Mouse (Mus musculus) limb, embryonic 12.5 days (tissue): ENCODE results near the gene Lrrn4cl. TPM values are rescaled to one million over a fixed set of nuclear protein-coding genes. Genes with fewer than 3 reads are reported as not detected.
"Not testable (repeated sequence)": the region's sequence is repeated elsewhere in the genome, so short reads cannot be mapped to it uniquely, and the experiment has no call there.

Source experiments
- ATAC-seq: fragments of 200-750 bp; cut with Nextera tagmentation; 2 replicates; pipeline ENCODE4 v1.8.0; 2017; ENCODE audit warnings: low read depth, moderate TSS enrichment; ENCODE audit not compliant: insufficient number of reproducible peaks, insufficient read depth, low FRiP score, low TSS enrichment
- H3K27ac ChIP-seq: fragments of 300-500 bp; sonication (generic); 2 replicates; pipeline ENCODE4 v1.5.1; 2016; ENCODE audit warnings: mild to moderate bottlenecking, moderate library complexity
- H3K27me3 ChIP-seq: fragments of 300-500 bp; sonication (generic); 2 replicates; pipeline ENCODE4 v1.6.1; 2016; ENCODE audit warnings: mild to moderate bottlenecking, moderate library complexity
- H3K36me3 ChIP-seq: fragments of 300-500 bp; sonication (generic); 2 replicates; pipeline ENCODE4 v1.6.1; 2016; ENCODE audit warnings: mild to moderate bottlenecking, moderate library complexity
- H3K4me1 ChIP-seq: fragments of 300-500 bp; sonication (generic); replicated peaks from 2 replicates; pipeline ENCODE4 v1.6.1; 2016
- H3K4me2 ChIP-seq: fragments of 300-500 bp; sonication (generic); 2 replicates; pipeline ENCODE4 v1.6.1; 2016; ENCODE audit warnings: mild to moderate bottlenecking, moderate library complexity
- H3K4me3 ChIP-seq: fragments of 300-500 bp; sonication (generic); replicated peaks from 2 replicates; pipeline ENCODE4 v1.5.1; 2016; ENCODE audit warnings: mild to moderate bottlenecking
- H3K9ac ChIP-seq: fragments of 300-500 bp; sonication (generic); replicated peaks from 2 replicates; pipeline ENCODE4 v1.6.1; 2016; ENCODE audit warnings: mild to moderate bottlenecking, moderate library complexity
- H3K9me3 ChIP-seq: fragments of 300-500 bp; sonication (generic); 2 replicates; pipeline ENCODE4 v1.6.1; 2016; ENCODE audit warnings: mild to moderate bottlenecking, moderate library complexity
- WGBS: fragments of 180-500 bp; shearing (Covaris S2); methylation state at CpG from one replicate; pipeline ENCODE4 v1.1.7; 2016; 5-methylcytosine and 5-hydroxymethylcytosine counted together
- polyA plus RNA-seq: library from polyadenylated mRNA; unstranded; fragments of >200 nt; fragmentation: Nextera tagmentation; extraction: Ambion mirVana; gene quantifications from 2 replicates; pipeline ENCODE4 v1.2.1, GENCODE M21; 2016

Gene Lrrn4cl
- polyA plus RNA-seq, 1 experiment from 2014 or later, result 0.24 TPM

- H3K9ac ChIP-seq, result no peak overlapping the region
- H3K36me3 ChIP-seq, result no peaks in the 10 kb centered on the region
- H3K9me3 ChIP-seq, result no peaks in the 10 kb centered on the region
- ATAC-seq, result no peak
- no peak overlapping the region for H3K27ac ChIP-seq
- no peak overlapping the region for H3K4me2 ChIP-seq
- WGBS, result 23% methylated on average over 1 of the region's 1 CpGs
- no peaks in the 10 kb centered on the region for H3K27me3 ChIP-seq
- H3K4me3 ChIP-seq, result no peak overlapping the region
- H3K4me1 ChIP-seq, result no peaks in the 10 kb centered on the region
Observed at GRCm38 (mm10) chr19:8859018-8859417, 8.4 kb downstream of the Lrrn4cl start.

DNA sequence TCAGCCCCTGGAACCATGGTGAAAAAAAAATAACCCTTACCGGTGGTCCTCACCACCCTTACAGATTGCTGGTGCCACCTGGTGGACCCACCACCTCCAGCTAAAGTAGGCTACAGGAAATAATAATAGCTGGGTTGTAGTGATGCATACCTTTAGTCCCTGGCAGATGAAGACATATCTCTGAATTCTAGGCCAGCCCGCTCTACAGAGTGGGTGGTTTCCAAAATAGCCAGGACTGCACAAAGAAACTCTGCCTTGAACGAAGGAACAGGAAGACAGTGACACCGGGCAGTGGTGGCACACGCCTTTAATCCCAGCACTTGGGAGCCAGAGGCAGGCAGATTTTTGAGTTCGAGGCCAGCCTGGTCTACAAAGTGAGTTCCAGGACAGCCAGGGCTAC lies 13.7 kb downstream of the Lrrn4cl start:
- Histone ChIP-seq H3K27me3 (no peaks in the 10 kb centered on the region), H3K4me1 (no peaks in the 10 kb centered on the region), H3K9me3 (no peaks in the 10 kb centered on the region), H3K27ac (no peak overlapping the region), H3K9ac (no peak overlapping the region), H3K4me2 (no peak overlapping the region), H3K4me3 (no peak overlapping the region), H3K36me3 (no peaks in the 10 kb centered on the region)
- WGBS, result 82% methylated on average over 6 of the region's 6 CpGs
- no peak for ATAC-seq

GRCm38 (mm10) chr19:8870381-8870780 lies 19.8 kb downstream of the Lrrn4cl start:
- not testable (repeated sequence) for H3K4me1 ChIP-seq, H3K27me3 ChIP-seq, ATAC-seq, H3K9me3 ChIP-seq, H3K9ac ChIP-seq, H3K27ac ChIP-seq
- 77% methylated on average over 3 of the region's 3 CpGs for WGBS
- peak overlapping the region; percentile 91 for H3K4me2 ChIP-seq
- H3K4me3 ChIP-seq, result peak overlapping the region; percentile 98; the same call in 1 of the 2 replicates
- H3K36me3 ChIP-seq, result peaks cover 29% of the 10 kb centered on the region

GRCm38 (mm10) chr19:8870838-8871237 lies 20.3 kb downstream of the Lrrn4cl start:
- Histone ChIP-seq H3K4me3 (peak overlapping the region; percentile 98), H3K4me2 (peak overlapping the region; percentile 91), H3K4me1 (peaks cover 8% of the 10 kb centered on the region), H3K36me3 (peaks cover 34% of the 10 kb centered on the region), H3K9ac (peak overlapping the region; percentile 90), H3K9me3 (no peaks in the 10 kb centered on the region), H3K27me3 (no peaks in the 10 kb centered on the region), H3K27ac (peak overlapping the region; percentile 8; the same call in 1 of the 2 replicates)
- 0 out of 2 replicates have a peak, but pooled peaks have one; percentile 24 for ATAC-seq
- WGBS, result 61% methylated on average over 9 of the region's 9 CpGs

- peak; percentile 93 for ATAC-seq
- H3K4me3 ChIP-seq, result peak within 1 kb of the TSS; percentile 98
- under 1% methylated on average over 59 of the region's 59 CpGs for WGBS
Observed at GRCm38 (mm10) chr19:8871267-8872186, 21.0 kb downstream of the Lrrn4cl start, which contains the start of gene Ubxn1. TSS of gene Ubxn1 (plus strand) at chr19:8871496.

GRCm38 (mm10) chr19:8872266-8872840 lies 21.8 kb downstream of the Lrrn4cl start:
- Histone ChIP-seq H3K9ac (peak overlapping the region; percentile 90), H3K27ac (peak overlapping the region; percentile 72; the same call in 1 of the 2 replicates), H3K4me2 (peak overlapping the region; percentile 91), H3K36me3 (peaks cover 49% of the 10 kb centered on the region), H3K9me3 (no peaks in the 10 kb centered on the region), H3K27me3 (no peaks in the 10 kb centered on the region), H3K4me1 (peaks cover 8% of the 10 kb centered on the region), H3K4me3 (peak overlapping the region; percentile 98)
- 82% methylated on average over 10 of the region's 10 CpGs for WGBS
- ATAC-seq, result no peak

More at GRCm38 (mm10) chr19:8871267-8872186, 21.0 kb downstream of the Lrrn4cl start, which contains the start of gene Ubxn1:
- peak within 1 kb of the TSS; percentile 90 for H3K9ac ChIP-seq
- peak within 1 kb of the TSS; percentile 91 for H3K4me2 ChIP-seq
- H3K27me3 ChIP-seq, result no peaks in the 10 kb centered on the region
- no peaks in the 10 kb centered on the region for H3K9me3 ChIP-seq
- H3K36me3 ChIP-seq, result peaks cover 41% of the 10 kb centered on the region
- peaks cover 8% of the 10 kb centered on the region for H3K4me1 ChIP-seq
- peak within 1 kb of the TSS; percentile 72 for H3K27ac ChIP-seq

- H3K9me3 ChIP-seq, result no peaks in the 10 kb centered on the region
- H3K9ac ChIP-seq, result no peak overlapping the region; the same call in 1 of the 2 replicates
- no peak overlapping the region for H3K4me3 ChIP-seq
- H3K27ac ChIP-seq, result no peak overlapping the region
- no peak overlapping the region for H3K4me2 ChIP-seq
- ATAC-seq, result no peak
- 91% methylated on average over 7 of the region's 7 CpGs for WGBS
- peaks cover 15% of the 10 kb centered on the region for H3K4me1 ChIP-seq
- no peaks in the 10 kb centered on the region for H3K27me3 ChIP-seq
- H3K36me3 ChIP-seq, result peaks cover 62% of the 10 kb centered on the region
Observed at GRCm38 (mm10) chr19:8875031-8875430, 24.5 kb downstream of the Lrrn4cl start.

DNA sequence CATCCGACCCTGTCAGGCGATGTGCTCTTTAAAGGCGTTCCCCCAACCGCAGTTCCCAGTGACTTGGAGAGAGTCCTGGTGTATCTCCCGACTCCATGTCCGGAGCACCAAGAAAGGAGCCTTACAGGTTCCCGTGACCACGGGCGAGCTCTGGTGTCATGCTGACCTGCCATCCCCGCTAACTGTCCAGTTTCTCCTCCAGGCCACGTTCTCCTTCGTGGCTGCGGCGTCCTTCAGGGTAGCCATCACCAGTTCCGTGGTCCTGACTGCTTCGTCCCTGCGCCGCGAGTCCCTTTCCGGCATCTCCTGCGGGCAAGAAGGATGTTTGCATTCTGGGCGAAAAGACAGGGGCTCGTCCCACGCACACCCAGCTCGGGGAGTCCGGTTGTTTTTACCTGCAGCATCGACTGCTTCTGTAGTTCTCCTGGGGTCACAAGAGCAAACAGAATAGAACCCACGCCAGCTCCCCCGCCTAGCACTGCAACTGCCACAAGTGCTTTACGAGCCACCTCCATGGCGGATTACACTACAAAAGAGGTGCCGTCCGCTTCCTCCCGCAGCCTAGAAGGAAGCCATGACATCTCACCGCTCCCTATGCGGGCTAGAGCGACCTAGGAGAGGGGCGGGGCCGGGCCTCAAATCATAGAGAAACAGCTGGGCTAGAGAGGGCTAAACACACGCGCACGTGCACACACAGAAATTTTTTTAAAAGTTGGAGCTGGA lies 29.9 kb downstream of the Lrrn4cl start, which contains the start of gene Uqcc3:
Uqcc3 (minus strand) TSS at position 613 of the 723 bp plus-strand sequence.
- H3K27ac ChIP-seq, result peak within 1 kb of the TSS; percentile 82
- peak within 1 kb of the TSS; percentile 90 for H3K9ac ChIP-seq
- ATAC-seq, result peak; percentile 95
- peaks cover 8% of the 10 kb centered on the region for H3K4me1 ChIP-seq
- peaks cover 32% of the 10 kb centered on the region for H3K36me3 ChIP-seq
- H3K4me3 ChIP-seq, result peak within 1 kb of the TSS; percentile 83
- under 1% methylated on average over 42 of the region's 42 CpGs for WGBS
- no peaks in the 10 kb centered on the region for H3K9me3 ChIP-seq
- H3K27me3 ChIP-seq, result no peaks in the 10 kb centered on the region
- H3K4me2 ChIP-seq, result peak within 1 kb of the TSS; percentile 87

- peak overlapping the region; percentile 90 for H3K9ac ChIP-seq
- peak overlapping the region; percentile 87 for H3K4me2 ChIP-seq
- H3K4me3 ChIP-seq, result peak overlapping the region; percentile 83
- H3K27ac ChIP-seq, result no peak overlapping the region; the same call in 1 of the 2 replicates
- peaks cover 27% of the 10 kb centered on the region for H3K36me3 ChIP-seq
- no peaks in the 10 kb centered on the region for H3K9me3 ChIP-seq
- WGBS, result 22% methylated on average over 3 of the region's 3 CpGs
- no peaks in the 10 kb centered on the region for H3K27me3 ChIP-seq
- ATAC-seq, result no peak; the same call in 1 of the 2 replicates
- peaks cover 8% of the 10 kb centered on the region for H3K4me1 ChIP-seq
Observed at GRCm38 (mm10) chr19:8881034-8881392, 30.4 kb downstream of the Lrrn4cl start.

GRCm38 (mm10) chr19:8883616-8884015 lies 33.0 kb downstream of the Lrrn4cl start, which contains the start of the genes Lbhd1 and Gm49403:
TSS of gene Lbhd1 (plus strand) at chr19:8883732.
TSS of gene Gm49403 (plus strand) at chr19:8883930.
- no peaks in the 10 kb centered on the region for H3K27me3 ChIP-seq
- H3K27ac ChIP-seq, result no peak within 1 kb of the TSS
- H3K9ac ChIP-seq, result no peak within 1 kb of the TSS
- H3K36me3 ChIP-seq, result peaks cover 6% of the 10 kb centered on the region; the same call in 1 of the 2 replicates
- H3K9me3 ChIP-seq, result no peaks in the 10 kb centered on the region
- H3K4me2 ChIP-seq, result no peak within 1 kb of the TSS
- peaks cover 16% of the 10 kb centered on the region for H3K4me1 ChIP-seq
- 81% methylated on average over 3 of the region's 3 CpGs for WGBS
- H3K4me3 ChIP-seq, result no peak within 1 kb of the TSS
- no peak for ATAC-seq
